Mouse (Mus musculus): Measurements from ENCODE around the gene Abhd13. TPM values are rescaled to one million over a fixed set of nuclear protein-coding genes. Genes with fewer than 3 reads are reported as not detected.

Gene Abhd13
- polyA plus RNA-seq (2014; fragmentation: Illumina TruSeq; extraction: RNeasy Lipid Tissue Mini Kit (QIAGEN cat#74804); ENCODE audit: low read depth, low replicate concordance): 9.6 TPM

DNA sequence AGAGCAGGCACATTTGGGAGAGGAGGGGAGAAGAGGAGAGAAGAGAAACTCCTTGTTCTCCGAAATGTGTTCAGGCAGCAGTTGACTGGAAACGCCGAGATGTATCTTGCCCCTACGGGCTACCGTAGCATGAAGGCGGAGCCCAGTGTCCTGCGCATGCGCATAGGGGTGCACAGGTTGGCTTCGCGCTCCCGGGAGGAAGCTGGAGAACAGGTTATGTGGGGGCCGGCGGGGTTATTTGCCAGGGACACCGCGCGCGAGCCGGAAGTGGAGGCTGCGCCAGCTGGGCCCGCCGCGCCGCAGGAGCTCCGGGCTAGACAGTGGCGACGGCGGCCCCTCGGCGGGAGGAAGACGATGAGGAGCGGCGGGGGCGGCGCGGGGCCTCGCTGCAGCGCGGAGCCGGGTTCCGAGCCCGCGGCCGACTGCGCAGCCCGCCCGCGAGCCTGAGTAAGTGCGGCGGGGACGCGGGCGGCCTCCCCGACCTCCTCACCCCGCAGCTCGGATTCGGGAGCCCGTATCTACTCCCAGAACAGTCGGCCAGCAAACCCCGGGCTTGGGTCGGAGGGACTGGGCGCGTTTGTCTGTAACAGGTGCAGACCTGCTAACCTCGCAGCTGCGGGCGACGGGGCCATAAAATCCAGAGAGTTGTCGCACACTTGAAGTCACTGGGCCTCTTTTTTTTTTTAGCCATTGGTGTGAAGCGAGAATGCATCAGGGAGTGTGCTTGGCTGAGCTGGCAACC lies at the start of gene Abhd13, which contains the start of gene Lig4:
Gene Abhd13 (plus strand): TSS at position 135 of the 742 bp plus-strand sequence.
Gene Lig4 (minus strand): TSS at position 114 of the 742 bp plus-strand sequence.

GRCm38 (mm10) chr8:10006156-10006985 lies 28.9 kb downstream of the Abhd13 start, which contains the start of gene Tnfsf13b:
Tnfsf13b (plus strand) TSS chr8:10006467.

Other genes with a start within 250 kb of the Abhd13 start
- 0.53 TPM for gene Fam155a, start 206.5 kb upstream of the Abhd13 start, polyA plus RNA-seq (2014; fragmentation: Illumina TruSeq; extraction: RNeasy Lipid Tissue Mini Kit (QIAGEN cat#74804); ENCODE audit: low read depth, low replicate concordance)
- not detected for gene Gm10217, start 113.5 kb upstream of the Abhd13 start, polyA plus RNA-seq (2014; fragmentation: Illumina TruSeq; extraction: RNeasy Lipid Tissue Mini Kit (QIAGEN cat#74804); ENCODE audit: low read depth, low replicate concordance)
- gene Lig4, start within 50 bp of the Abhd13 start, polyA plus RNA-seq (2014; fragmentation: Illumina TruSeq; extraction: RNeasy Lipid Tissue Mini Kit (QIAGEN cat#74804); ENCODE audit: low read depth, low replicate concordance): 33.6 TPM
- 0.39 TPM for gene Tnfsf13b, start 28.8 kb downstream of the Abhd13 start, polyA plus RNA-seq (2014; fragmentation: Illumina TruSeq; extraction: RNeasy Lipid Tissue Mini Kit (QIAGEN cat#74804); ENCODE audit: low read depth, low replicate concordance)
- 0.29 TPM for gene Myo16, start 176.2 kb downstream of the Abhd13 start, polyA plus RNA-seq (2014; fragmentation: Illumina TruSeq; extraction: RNeasy Lipid Tissue Mini Kit (QIAGEN cat#74804); ENCODE audit: low read depth, low replicate concordance)

Data from testis, adult 10 weeks (tissue).